Mouse (Mus musculus) cerebellum, adult 9-10 months (tissue): ENCODE measurements around the gene Txndc2.

Experiments
- DNase-seq: peaks from one replicate; pipeline ENCODE4 v3.0.0; 2022

Txndc2 gene

GRCm38 (mm10) chr17:65641734-65642218 lies at the start of gene Txndc2:
Txndc2 (minus strand) TSS chr17:65642168.
- DNase-seq, result no peak

- DNase-seq, result peak; percentile 95
These were observed 41.8 kb upstream of the Txndc2 start for GRCm38 (mm10) chr17:65683731-65684130.

- no peak for DNase-seq
These were observed 41.3 kb upstream of the Txndc2 start for GRCm38 (mm10) chr17:65683316-65683715.

- no peak for DNase-seq
These were observed 40.2 kb upstream of the Txndc2 start for GRCm38 (mm10) chr17:65682071-65682680.

GRCm38 (mm10) chr17:65681516-65681915 lies 39.5 kb upstream of the Txndc2 start:
- no peak for DNase-seq

- DNase-seq, result no peak
These were observed 38.9 kb upstream of the Txndc2 start for GRCm38 (mm10) chr17:65680801-65681412.

- DNase-seq, result no peak
These were observed 38.0 kb upstream of the Txndc2 start for GRCm38 (mm10) chr17:65679806-65680446.

GRCm38 (mm10) chr17:65677742-65678141 lies 35.8 kb upstream of the Txndc2 start:
- DNase-seq, result no peak

GRCm38 (mm10) chr17:65676536-65676935 lies 34.6 kb upstream of the Txndc2 start:
- no peak for DNase-seq

GRCm38 (mm10) chr17:65675985-65676384 lies 34.0 kb upstream of the Txndc2 start:
- no peak for DNase-seq

- DNase-seq, result no peak
These were observed 32.8 kb upstream of the Txndc2 start for GRCm38 (mm10) chr17:65674710-65675171.

GRCm38 (mm10) chr17:65672926-65673325 lies 31.0 kb upstream of the Txndc2 start:
- DNase-seq, result no peak

- no peak for DNase-seq
These were observed 27.1 kb upstream of the Txndc2 start for GRCm38 (mm10) chr17:65669061-65669460.

- no peak for DNase-seq
These were observed 25.8 kb upstream of the Txndc2 start for GRCm38 (mm10) chr17:65667792-65668191.

- DNase-seq, result no peak
These were observed 24.6 kb upstream of the Txndc2 start for GRCm38 (mm10) chr17:65666388-65667161.

GRCm38 (mm10) chr17:65665786-65666387 lies 23.9 kb upstream of the Txndc2 start:
- no peak for DNase-seq

GRCm38 (mm10) chr17:65663329-65664078 lies 21.5 kb upstream of the Txndc2 start:
- no peak for DNase-seq

GRCm38 (mm10) chr17:65662662-65663061 lies 20.7 kb upstream of the Txndc2 start:
- no peak for DNase-seq

- DNase-seq, result no peak
These were observed 16.4 kb upstream of the Txndc2 start for GRCm38 (mm10) chr17:65658416-65658815.

GRCm38 (mm10) chr17:65657958-65658357 lies 16.0 kb upstream of the Txndc2 start:
- no peak for DNase-seq

- DNase-seq, result no peak
These were observed 14.8 kb upstream of the Txndc2 start for GRCm38 (mm10) chr17:65656731-65657130.

- DNase-seq, result no peak
These were observed 14.1 kb upstream of the Txndc2 start for GRCm38 (mm10) chr17:65656076-65656475.
